15 mouse cellular contexts compared by ENCODE assay signal in the genomic region with DNA sequence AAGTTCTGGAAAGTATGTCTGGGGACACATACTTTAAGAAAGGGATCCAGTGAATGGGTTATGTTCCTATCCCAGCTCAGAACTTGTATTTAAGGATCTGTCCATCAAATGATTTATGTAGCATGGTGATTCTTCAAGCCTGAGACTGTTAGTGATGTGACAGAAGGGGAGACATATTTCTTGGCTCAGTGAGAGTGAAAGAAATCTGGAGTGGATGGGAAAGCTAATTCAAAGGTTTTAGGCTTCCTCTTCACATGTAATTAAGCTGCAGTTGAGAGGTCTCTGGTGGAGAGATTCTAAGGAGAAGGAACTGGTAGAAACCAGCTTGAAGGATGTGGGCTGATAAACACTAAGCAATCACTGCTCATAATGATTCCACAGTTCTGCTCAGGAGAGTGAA.
DNase-seq lines count a peak whose midpoint lies in the region; TF ChIP-seq lines count a peak whose summit lies in the region.
"Had no signal": no experiment of that assay in that cellular context is flagged by ENCODE, and none has a peak within 500 bp of the region (broad histone marks: within the 10 kb centered on the region; RNA-seq: fewer than 3 reads in every experiment).

No protein-coding gene starts in this region.

- no peak for TF ChIP-seq POLR2A in brain, embryonic 14.5 days (IDR thresholded peaks at IDR 0.05; ENCODE audit: borderline replicate concordance, extremely low read depth, insufficient read depth, insufficient read length, poor library complexity, severe bottlenecking)

- DNase-seq in layer of hippocampus, adult 18-20 months (ENCODE audit: low spot score in 2 of 2) = peak; percentile 3 to 34
- DNase-seq in layer of hippocampus, postnatal 25 days (ENCODE audit: extremely low spot score in 1 of 2, low spot score in 1 of 2) = no peak
- DNase-seq in layer of hippocampus, adult 9-10 months (ENCODE audit: low spot score) = peak; percentile 2
- DNase-seq in layer of hippocampus, adult 11-12 months (ENCODE audit: low spot score) = no peak
- DNase-seq in brain, adult 2 months (ENCODE audit: low read depth, low spot score) = peak; percentile 10
- peak; percentile 34 for DNase-seq in brain, embryonic 14.5 days (ENCODE audit: low read depth)
- no peak for DNase-seq in right cerebral cortex, adult 2 months (ENCODE audit: low spot score in 2 of 2)
- DNase-seq: adrenal gland, adult 2 months; adrenal gland, postnatal 10 days; adrenal gland, postnatal 36 days; cerebellum, adult 11-12 months; cerebellum, adult 2 months; cerebellum, adult 9-10 months; cerebellum, postnatal 10 days; cerebellum, postnatal 25 days had no signal

- no peak for TF ChIP-seq CTCF in brain, embryonic 14.5 days (IDR thresholded peaks at IDR 0.05; ENCODE audit: borderline replicate concordance, extremely low read depth, insufficient read depth, insufficient read length)

Comparison
In these comparisons a context has a peak if more than half of its experiments do, and no peak if none do; other contexts are left out.
1. DNase-seq: peak in layer of hippocampus, adult 18-20 months (2 of 2), layer of hippocampus, adult 9-10 months (single experiment), brain, adult 2 months (single experiment) and brain, embryonic 14.5 days (single experiment); none in layer of hippocampus, postnatal 25 days (0 of 2), layer of hippocampus, adult 11-12 months (single experiment) and right cerebral cortex, adult 2 months (0 of 2).